Mouse (Mus musculus) neutrophil, adult 5-6 weeks (primary cell): ENCODE results near the gene Bbx. TPM values are rescaled to one million over a fixed set of nuclear protein-coding genes. Genes with fewer than 3 reads are reported as not detected.

Experiments
- ATAC-seq: fragments of 151-379, 151-347 bp; 2 replicates; pipeline ENCODE4 v1.8.0; 2017; ENCODE audit warnings: mild to moderate bottlenecking, moderate TSS enrichment; ENCODE audit not compliant: insufficient number of reproducible peaks, poor library complexity, low FRiP score, severe bottlenecking; ENCODE audit errors: extremely low read depth
- total RNA-seq: library from RNA; stranded (forward); fragments of 200-1000 nt; gene quantifications from 2 replicates; pipeline ENCODE4 v1.2.3, GENCODE M21; 2017

Gene Bbx
- total RNA-seq, 1 experiment from 2014 or later = 51.9 TPM

- ATAC-seq = no peak
These were observed 102.5 kb downstream of the Bbx start for GRCm38 (mm10) chr16:50329684-50330083.

- no peak for ATAC-seq
These were observed 107.4 kb downstream of the Bbx start for GRCm38 (mm10) chr16:50324746-50325145.

- no peak for ATAC-seq
These were observed 107.9 kb downstream of the Bbx start for GRCm38 (mm10) chr16:50324292-50324691.

GRCm38 (mm10) chr16:50321368-50321767 lies 110.8 kb downstream of the Bbx start:
- ATAC-seq = no peak

- no peak for ATAC-seq
These were observed 113.9 kb downstream of the Bbx start for GRCm38 (mm10) chr16:50318255-50318654.

- no peak for ATAC-seq
These were observed 116.7 kb downstream of the Bbx start for GRCm38 (mm10) chr16:50315349-50315969.

GRCm38 (mm10) chr16:50311588-50311987 lies 120.6 kb downstream of the Bbx start:
- ATAC-seq = no peak

GRCm38 (mm10) chr16:50309411-50310042 lies 122.7 kb downstream of the Bbx start:
- ATAC-seq = no peak

- ATAC-seq = no peak
These were observed 123.9 kb downstream of the Bbx start for GRCm38 (mm10) chr16:50308256-50308655.

- ATAC-seq = no peak
These were observed 125.0 kb downstream of the Bbx start for GRCm38 (mm10) chr16:50307231-50307630.

GRCm38 (mm10) chr16:50306727-50307126 lies 125.5 kb downstream of the Bbx start:
- ATAC-seq = no peak

- ATAC-seq = no peak
These were observed 127.0 kb downstream of the Bbx start for GRCm38 (mm10) chr16:50305156-50305555.

- no peak for ATAC-seq
These were observed 129.6 kb downstream of the Bbx start for GRCm38 (mm10) chr16:50302566-50302965.

GRCm38 (mm10) chr16:50298743-50299443 lies 133.3 kb downstream of the Bbx start:
- no peak for ATAC-seq

- no peak for ATAC-seq
These were observed 138.5 kb downstream of the Bbx start for GRCm38 (mm10) chr16:50293502-50294228.

GRCm38 (mm10) chr16:50292834-50293233 lies 139.4 kb downstream of the Bbx start:
- no peak for ATAC-seq

- ATAC-seq = no peak
These were observed 142.4 kb downstream of the Bbx start for GRCm38 (mm10) chr16:50289764-50290163.

GRCm38 (mm10) chr16:50272813-50273212 lies 159.4 kb downstream of the Bbx start:
- no peak for ATAC-seq

- ATAC-seq = no peak
These were observed 169.5 kb downstream of the Bbx start for GRCm38 (mm10) chr16:50262647-50263046.

- ATAC-seq = no peak
These were observed 170.0 kb downstream of the Bbx start for GRCm38 (mm10) chr16:50262209-50262608.
